Mouse (Mus musculus): ENCODE results near the gene Ybx2. TPM values are rescaled to one million over a fixed set of nuclear protein-coding genes. Genes with fewer than 3 reads are reported as not detected.

Ybx2 gene
- total RNA-seq, 4 experiments from 2014 or later = 8.5 to 11.4 (median 9.2) TPM

DNA sequence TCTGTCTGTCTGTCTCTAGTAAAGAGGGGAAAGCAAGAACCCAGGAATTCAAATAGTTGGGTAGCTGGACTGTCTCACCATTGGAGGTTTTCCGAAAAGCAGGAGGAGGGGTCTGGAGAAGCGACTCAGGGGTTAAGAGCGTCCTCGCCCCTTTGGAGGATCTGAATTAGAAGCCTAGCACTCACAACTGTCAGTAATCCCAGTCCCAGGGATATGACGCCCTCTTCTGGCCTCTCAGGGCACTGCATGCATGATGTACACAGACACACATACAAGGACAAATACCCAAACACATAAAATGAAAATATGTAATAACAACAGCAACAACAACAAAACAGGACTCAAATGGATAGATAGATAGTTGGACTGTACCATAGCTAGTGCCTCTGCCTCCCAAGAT is 25.0 kb downstream of the Ybx2 start:
- DNase-seq (ENCODE audit: low spot score in 2 of 2) = no peak

DNA sequence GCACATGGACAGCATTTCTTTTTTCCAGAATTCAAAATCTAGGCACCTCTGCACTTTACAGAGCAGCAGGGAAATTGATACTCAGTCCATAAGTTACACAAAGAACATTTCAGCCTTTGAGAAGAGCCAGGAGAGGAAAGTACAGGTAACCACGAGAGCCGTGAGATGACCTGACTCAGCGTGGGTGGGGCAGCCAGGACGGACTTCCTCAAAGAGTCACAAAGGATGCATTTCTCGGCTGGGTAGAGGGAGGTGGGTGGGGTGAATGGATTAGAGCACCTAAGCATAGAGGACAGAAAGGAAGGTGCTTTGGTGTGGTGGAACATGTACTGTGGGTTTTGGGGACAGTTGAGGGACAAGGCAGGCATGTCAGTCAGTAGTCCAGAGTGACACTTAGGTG is 26.2 kb downstream of the Ybx2 start:
- no peak for DNase-seq (ENCODE audit: low spot score in 2 of 2)

GRCm38 (mm10) chr11:69964650-69965270 is 29.2 kb downstream of the Ybx2 start, which contains the start of gene Cldn7:
TSS of gene Cldn7 (plus strand) at chr11:69964779.
- DNase-seq (ENCODE audit: low spot score in 2 of 2) = no peak

GRCm38 (mm10) chr11:69965271-69966005 is 29.8 kb downstream of the Ybx2 start:
- no peak for DNase-seq (ENCODE audit: low spot score in 2 of 2)

GRCm38 (mm10) chr11:69966006-69966859 is 30.6 kb downstream of the Ybx2 start:
- DNase-seq (ENCODE audit: low spot score in 2 of 2) = no peak

- DNase-seq (ENCODE audit: low spot score in 2 of 2) = no peak
Measured at GRCm38 (mm10) chr11:69966860-69967517, 31.4 kb downstream of the Ybx2 start.

DNA sequence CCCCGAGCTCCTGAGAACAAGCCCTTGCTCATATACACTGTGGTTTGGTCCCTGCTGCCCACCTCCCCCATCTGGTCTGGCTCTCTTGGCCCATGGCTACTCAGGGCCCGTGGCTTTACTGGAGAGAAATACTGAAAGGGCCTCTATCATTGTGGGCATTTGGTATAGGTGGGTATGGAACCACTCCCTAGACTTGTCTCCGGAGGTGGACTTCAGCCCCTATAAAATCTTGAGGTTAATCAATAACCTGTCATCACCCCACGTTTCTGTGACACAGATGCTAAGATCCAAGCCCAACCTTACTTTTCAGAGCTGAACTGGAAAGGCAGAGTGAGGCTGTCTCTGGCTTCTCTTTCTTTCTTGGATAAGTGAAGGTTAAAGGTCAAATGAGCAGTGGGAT is 33.2 kb downstream of the Ybx2 start:
- no peak for DNase-seq (ENCODE audit: low spot score in 2 of 2)

DNA sequence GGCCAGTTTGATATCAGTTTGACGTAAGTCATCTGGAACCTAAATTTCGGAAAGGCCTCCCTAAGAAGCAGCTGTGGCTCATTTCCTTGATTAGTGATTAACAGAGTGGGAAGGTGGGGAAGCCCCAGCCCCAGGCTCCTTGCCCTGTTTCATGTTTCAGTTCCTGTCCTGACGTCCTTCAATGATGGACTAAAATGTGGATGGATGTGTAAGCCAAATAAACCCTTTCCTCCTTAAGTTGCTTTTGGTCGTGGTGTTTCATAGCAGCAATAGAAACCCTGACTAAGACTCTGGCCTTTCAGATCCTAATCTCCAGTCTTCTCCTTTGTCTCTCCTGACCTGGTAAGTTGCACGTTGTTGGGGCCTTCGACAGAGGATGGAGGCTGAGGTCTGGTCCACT is 34.6 kb downstream of the Ybx2 start:
- no peak for DNase-seq (ENCODE audit: low spot score in 2 of 2)

DNA sequence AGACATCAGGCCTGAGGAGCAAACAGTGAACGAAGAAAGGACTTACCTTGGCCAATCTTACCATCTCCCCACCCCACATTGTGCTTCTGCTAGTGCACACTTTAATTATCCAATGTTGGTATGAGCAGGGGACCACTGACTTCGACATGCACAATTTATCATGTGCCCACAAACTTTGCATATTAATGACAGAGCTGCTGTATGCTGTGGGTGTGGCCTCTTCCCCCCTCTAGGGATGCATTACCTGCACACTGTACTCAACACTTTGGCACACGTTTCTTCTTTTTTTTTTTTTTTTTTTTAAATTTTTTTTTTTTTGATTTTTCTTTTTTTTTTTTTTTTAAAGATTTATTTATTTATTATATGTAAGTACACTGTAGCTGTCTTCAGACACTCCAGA is 35.2 kb downstream of the Ybx2 start:
- DNase-seq (ENCODE audit: low spot score in 2 of 2) = no peak

DNA sequence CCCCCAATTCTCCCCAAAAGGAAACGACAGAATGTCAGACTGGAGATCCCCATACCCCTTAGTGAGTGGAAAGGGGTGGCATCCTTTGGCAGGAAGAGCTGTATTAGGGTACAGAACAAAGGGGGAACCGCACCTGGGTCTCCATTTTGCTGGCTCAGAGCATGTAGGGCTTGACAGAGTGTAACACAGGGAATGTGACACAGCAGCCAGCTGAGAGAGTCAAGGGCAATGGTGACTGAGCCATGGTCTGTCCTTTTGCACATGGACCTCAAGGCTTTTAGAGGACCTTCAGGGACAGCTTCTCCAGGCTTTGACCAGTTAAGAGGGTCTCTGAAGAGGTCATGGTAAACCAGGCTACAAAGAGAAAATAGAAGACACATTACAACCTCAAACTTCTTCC is 39.3 kb downstream of the Ybx2 start:
- no peak for DNase-seq (ENCODE audit: low spot score in 2 of 2)

DNA sequence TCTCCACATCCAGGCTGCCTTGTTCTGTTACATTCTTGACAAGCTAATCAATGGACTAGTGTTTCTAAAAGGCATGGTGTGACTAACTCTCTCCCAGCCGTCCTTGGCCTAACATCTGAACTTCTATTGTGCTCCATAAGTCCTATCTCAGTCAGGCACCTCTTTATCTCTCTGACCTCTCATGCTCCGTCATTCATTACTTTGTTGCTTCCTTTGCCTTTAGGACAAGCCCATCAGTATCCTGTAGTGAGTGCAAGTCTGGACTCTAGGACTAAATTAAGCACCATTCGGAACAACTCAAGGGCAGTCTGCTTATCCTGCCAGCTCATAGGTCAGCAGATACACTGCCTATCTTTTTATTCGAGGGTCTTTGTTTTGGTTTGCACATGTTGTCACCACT is 40.7 kb downstream of the Ybx2 start:
- DNase-seq (ENCODE audit: low spot score in 2 of 2) = no peak

DNA sequence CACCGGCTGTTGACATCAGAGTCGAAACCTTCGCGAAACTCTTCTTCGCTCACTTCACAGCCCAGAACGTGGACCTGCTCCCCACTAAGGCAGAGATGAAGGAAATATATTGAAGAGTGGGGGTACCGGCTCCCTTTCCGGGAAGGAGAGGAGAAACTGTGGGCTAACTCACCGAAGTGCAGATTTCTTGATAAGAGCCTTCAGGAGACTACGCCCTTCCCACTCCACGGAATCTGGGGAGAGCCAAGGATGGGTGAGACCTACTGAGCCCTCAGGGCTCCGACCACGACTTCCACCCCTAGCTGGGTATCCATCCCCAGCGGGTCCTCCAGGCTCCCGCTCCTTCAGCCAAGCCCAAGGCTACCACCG is 44.2 kb downstream of the Ybx2 start:
- no peak for DNase-seq (ENCODE audit: low spot score in 2 of 2)

GRCm38 (mm10) chr11:69980196-69981140 is 44.9 kb downstream of the Ybx2 start:
- peak; percentile 96 to 98 for DNase-seq (ENCODE audit: low spot score in 2 of 2)

GRCm38 (mm10) chr11:69981141-69981762 is 45.7 kb downstream of the Ybx2 start, which contains the start of gene Ctdnep1:
TSS of gene Ctdnep1 (plus strand) at chr11:69981156.
- no peak for DNase-seq (ENCODE audit: low spot score in 2 of 2)

GRCm38 (mm10) chr11:69982225-69982624 is 46.6 kb downstream of the Ybx2 start, which contains the start of gene Elp5:
TSS of gene Elp5 (minus strand) at chr11:69982517.
- DNase-seq (ENCODE audit: low spot score in 2 of 2) = no peak

- DNase-seq (ENCODE audit: low spot score in 2 of 2) = peak; percentile 52 to 65
Measured at GRCm38 (mm10) chr11:69982877-69983276, 47.3 kb downstream of the Ybx2 start.

GRCm38 (mm10) chr11:69983377-69983776 is 47.8 kb downstream of the Ybx2 start:
- peak; percentile 66 to 75 for DNase-seq (ENCODE audit: low spot score in 2 of 2)

DNA sequence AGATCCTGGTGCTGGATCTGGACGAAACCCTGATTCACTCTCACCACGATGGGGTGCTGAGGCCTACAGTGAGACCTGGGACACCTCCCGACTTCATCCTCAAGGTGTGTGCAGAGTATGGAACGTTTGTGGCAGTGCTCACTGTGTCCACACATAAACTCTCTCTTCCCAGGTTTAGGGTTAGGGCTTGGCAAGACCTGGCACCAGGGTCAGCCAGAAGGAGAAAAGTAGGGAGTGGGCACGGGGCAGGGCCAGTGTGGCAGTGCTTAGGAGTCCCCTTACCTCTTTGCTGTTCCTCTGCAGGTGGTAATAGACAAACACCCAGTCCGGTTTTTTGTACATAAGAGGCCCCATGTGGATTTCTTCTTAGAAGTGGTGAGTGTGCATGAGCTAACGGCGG is 48.8 kb downstream of the Ybx2 start:
- DNase-seq (ENCODE audit: low spot score in 2 of 2) = no peak

GRCm38 (mm10) chr11:69989949-69990348 is 54.4 kb downstream of the Ybx2 start:
- no peak for DNase-seq (ENCODE audit: low spot score in 2 of 2)
